Mouse (Mus musculus) left cerebral cortex, postnatal 14 days (tissue): ENCODE measurements around the gene Uevld. TPM values are rescaled to one million over a fixed set of nuclear protein-coding genes. Genes with fewer than 3 reads are reported as not detected.
"Not testable (repeated sequence)": the region's sequence is repeated elsewhere in the genome, so short reads cannot be mapped to it uniquely, and the experiment has no call there.

Experiments used
- DNase-seq, 2 experiments: peaks; one replicate each; pipeline ENCODE4 v3.0.0; 2021 to 2022; ENCODE audit warnings: low spot score in 2 of 2, mixed read lengths in 1 of 2
- intact Hi-C: fragments of 180-260 bp; cut with DNase I; formaldehyde crosslinking; loops from one replicate; pipeline ENCODE4 v1.15.1; 2025
- total RNA-seq, 2 experiments: library from RNA; stranded (reverse); gene quantifications; 2 replicates each; pipeline ENCODE4 v1.2.3; 2021

Gene Uevld
- total RNA-seq, 2 experiments from 2014 or later: 9.6 to 10.0 TPM

- DNase-seq: no peak
Measured at GRCm38 (mm10) chr7:46883304-46883703, 75.0 kb downstream of the Uevld start.

GRCm38 (mm10) chr7:46881941-46882340, 76.4 kb downstream of the Uevld start:
- DNase-seq, intact Hi-C loops: not testable (repeated sequence)

More at GRCm38 (mm10) chr7:46883304-46883703, 75.0 kb downstream of the Uevld start:
- intact Hi-C loops: no loop called here

GRCm38 (mm10) chr7:46880992-46881391, 77.3 kb downstream of the Uevld start:
- no peak for DNase-seq
- intact Hi-C loops: no loop called here

GRCm38 (mm10) chr7:46879851-46880250, 78.5 kb downstream of the Uevld start:
- peak in 1 of 2 experiments; percentile 19 for DNase-seq
- intact Hi-C loops: no loop called here

GRCm38 (mm10) chr7:46877255-46877654, 81.1 kb downstream of the Uevld start:
- intact Hi-C loops: no loop called here

GRCm38 (mm10) chr7:46876841-46877240, 81.5 kb downstream of the Uevld start:
- intact Hi-C loops: no loop called here
- DNase-seq: peak in 1 of 2 experiments; percentile 52

More at GRCm38 (mm10) chr7:46877255-46877654, 81.1 kb downstream of the Uevld start:
- no peak for DNase-seq

Other genes with a start within 250 kb of the Uevld start
- 1 to 10 TPM; 7.2 to 8.5 TPM for gene Saal1, start 247.8 kb downstream of the Uevld start, total RNA-seq
- gene Saa3, start 242.8 kb downstream of the Uevld start, total RNA-seq: not detected
- gene Saa4, start 225.9 kb downstream of the Uevld start, total RNA-seq: not detected
- gene Saa1, start 215.5 kb downstream of the Uevld start, total RNA-seq: not detected
- gene Saa2, start 206.7 kb downstream of the Uevld start, total RNA-seq: not detected
- gene Hps5, start 162.5 kb downstream of the Uevld start, total RNA-seq: 10 to 100 TPM; 11.4 to 13.7 TPM
- gene Gtf2h1, start 162.4 kb downstream of the Uevld start, total RNA-seq: 10 to 100 TPM; 37.0 to 39.3 TPM
- gene Ldha, start 117.1 kb downstream of the Uevld start, total RNA-seq: 100 to 1,000 TPM; 497 to 507 TPM
- gene Ldhc, start 97.3 kb downstream of the Uevld start, total RNA-seq: not detected
- gene Tsg101, start 38.6 kb downstream of the Uevld start, total RNA-seq: 10 to 100 TPM; 74.0 to 76.5 TPM
- gene Gm9999, start 25.1 kb upstream of the Uevld start, total RNA-seq: not detected
- 10 to 100 TPM; 10.6 to 11.0 TPM for gene Spty2d1, start 49.9 kb upstream of the Uevld start, total RNA-seq
- 10 to 100 TPM; 17.4 to 18.8 TPM for gene Tmem86a, start 92.1 kb upstream of the Uevld start, total RNA-seq
- 100 to 1,000 TPM; 129 to 131 TPM for gene Ptpn5, start 175.2 kb upstream of the Uevld start, total RNA-seq
- gene Mrgpra6, start 246.4 kb upstream of the Uevld start, total RNA-seq: not detected